Mouse (Mus musculus) testis, adult 2 months (tissue): ENCODE measurements at regions not wholly inside any gene's neighbourhood (a gene's known extent, or its start where the extent isn't known, plus 50 kb on each side); places are given as distances from the start of the nearest gene placed in this dataset.

Source experiments
- CTCF ChIP-seq: fragments of 200-500 bp; IDR thresholded peaks from 2 replicates; pipeline ENCODE4 v1.5.1; 2012; ENCODE audit warnings: low read depth, mild to moderate bottlenecking, inconsistent platforms, low read length, moderate library complexity; ENCODE audit not compliant: control insufficient read depth, insufficient read depth, insufficient replicate concordance
- POLR2A ChIP-seq: fragments of 200-500 bp; IDR thresholded peaks from 2 replicates; pipeline ENCODE4 v1.6.1; 2012; ENCODE audit warnings: low read depth, mild to moderate bottlenecking, inconsistent platforms, low read length, moderate library complexity; ENCODE audit not compliant: control insufficient read depth

DNA sequence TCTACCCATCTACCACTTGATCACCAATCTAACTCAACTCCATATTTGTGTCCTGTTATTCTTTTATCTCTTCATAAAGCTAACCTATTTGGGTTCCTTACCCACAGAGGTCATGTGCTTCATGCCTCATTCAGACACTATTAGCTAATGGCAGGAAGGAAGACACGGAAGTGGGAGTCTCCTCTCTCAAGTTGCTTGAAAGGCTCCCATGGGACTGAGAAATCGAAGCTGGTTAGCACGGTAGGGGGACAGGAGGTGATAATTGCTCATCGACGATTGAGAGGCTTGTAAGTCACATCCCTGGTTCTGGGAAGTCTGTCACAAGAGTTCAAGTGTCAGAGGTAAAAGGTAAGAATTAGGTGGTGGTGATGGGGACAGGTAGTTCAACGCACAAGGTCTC, 362.2 kb upstream of the Adgrl2 start:
- TF ChIP-seq CTCF (no peak), POLR2A (no peak)
